Mouse (Mus musculus): ENCODE results near the gene Ly6g6c.
A peak's percentile ranks its signal among the peaks of the same experiment; 100 is the strongest.

Gene Ly6g6c

GRCm38 (mm10) chr17:35108097-35108496 is 42.9 kb downstream of the Ly6g6c start, which contains the start of gene Ly6g5c:
Gene Ly6g5c, plus strand, starts transcription at chr17:35108279.
- DNase-seq (ENCODE audit: low read depth, low spot score), result no peak

DNA sequence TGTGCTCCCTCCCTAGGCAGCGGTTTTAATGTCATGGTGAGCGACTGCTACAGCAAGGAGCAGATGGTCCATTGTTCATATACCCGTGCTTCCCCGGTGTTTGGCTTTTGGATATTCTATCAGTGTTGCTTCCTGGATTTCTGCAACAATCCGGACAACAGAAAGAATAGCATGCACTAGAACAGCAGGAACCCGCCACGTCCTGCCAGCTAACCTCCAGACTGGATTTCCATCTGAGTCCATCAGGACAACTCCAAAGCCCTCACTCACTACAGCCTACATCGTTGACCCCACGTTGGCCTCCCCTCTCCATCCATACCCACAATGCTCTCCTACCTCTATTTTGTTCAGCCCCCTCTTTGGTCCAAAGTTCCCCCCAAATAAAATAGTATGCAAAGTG is 46.6 kb downstream of the Ly6g6c start:
- no peak for DNase-seq (ENCODE audit: low read depth, low spot score)

GRCm38 (mm10) chr17:35115046-35116019 is 50.1 kb downstream of the Ly6g6c start, which contains the start of gene Ly6g5b:
Gene Ly6g5b, minus strand, starts transcription at chr17:35115428.
- peak; percentile 40 for DNase-seq (ENCODE audit: low read depth, low spot score)

Data from A20 (cell line).